8 mouse cellular contexts compared by ENCODE assay signal in genomic region chr10:85046585-85046984, GRCm38 (mm10). TPM values are rescaled to one million over a fixed set of nuclear protein-coding genes. Genes with fewer than 3 reads are reported as not detected.
DNase-seq lines count a peak whose midpoint lies in the region; ATAC-seq and TF ChIP-seq lines count a peak whose summit lies in the region.

No protein-coding gene starts in this region.

- no peak overlapping the region for H3K9ac ChIP-seq in embryonic facial prominence, embryonic 11.5 days (replicated peaks; ENCODE audit: low read length)
- no peak overlapping the region for H3K9ac ChIP-seq in liver, embryonic 14.5 days (replicated peaks)
- H3K9ac ChIP-seq in liver, embryonic 11.5 days (ENCODE audit: low read depth, low read length), result no peak overlapping the region
- H3K9ac ChIP-seq in stomach, postnatal 0 days (ENCODE audit: low read length), result no peak overlapping the region

- no peaks in the 10 kb centered on the region for H3K36me3 ChIP-seq in embryonic facial prominence, embryonic 11.5 days (replicated peaks; ENCODE audit: control insufficient read depth, insufficient read depth, low read depth, low read length)
- no peaks in the 10 kb centered on the region for H3K36me3 ChIP-seq in embryonic facial prominence, embryonic 10.5 days (replicated peaks)
- H3K36me3 ChIP-seq in liver, embryonic 14.5 days (replicated peaks; ENCODE audit: control insufficient read depth, insufficient read depth, low read depth), result no peaks in the 10 kb centered on the region
- H3K36me3 ChIP-seq in liver, embryonic 11.5 days (ENCODE audit: control insufficient read depth, insufficient read depth, low read length), result no peaks in the 10 kb centered on the region
- no peaks in the 10 kb centered on the region for H3K36me3 ChIP-seq in stomach, postnatal 0 days (ENCODE audit: control insufficient read depth, insufficient read depth, low read length)

- WGBS in embryonic facial prominence, embryonic 11.5 days, result 32% methylated on average over 5 of the region's 5 CpGs
- WGBS in embryonic facial prominence, embryonic 10.5 days, result 38% methylated on average over 5 of the region's 5 CpGs
- WGBS in liver, embryonic 14.5 days (ENCODE audit: insufficient replicate concordance), result 26% methylated on average over 5 of the region's 5 CpGs
- WGBS in liver, embryonic 11.5 days, result 32% methylated on average over 5 of the region's 5 CpGs
- whole genome bisulfite sequencing in bone marrow, adult 2 months, result 32% methylated on average over 5 of the region's 5 CpGs
- 30% methylated on average over 5 of the region's 5 CpGs for WGBS in stomach, postnatal 0 days

- TF ChIP-seq CTCF in liver, embryonic 14.5 days (IDR thresholded peaks at IDR 0.05; ENCODE audit: low read depth), result peak; percentile 61
- peak; percentile 35; the same call in 1 of the 2 replicates for TF ChIP-seq CTCF in bone marrow, adult 2 months (IDR thresholded peaks at IDR 0.05; ENCODE audit: control insufficient read depth, insufficient read depth, low read length)
- TF ChIP-seq CTCF in stomach, postnatal 0 days (IDR thresholded peaks at IDR 0.05; ENCODE audit: low read depth), result peak; percentile 78

- no peak for ATAC-seq in embryonic facial prominence, embryonic 11.5 days (replicated peaks; ENCODE audit: insufficient number of reproducible peaks, low FRiP score, low TSS enrichment, low read depth)
- no peak for ATAC-seq in liver, embryonic 14.5 days (ENCODE audit: insufficient read depth)
- ATAC-seq in liver, embryonic 11.5 days (replicated peaks; ENCODE audit: low FRiP score), result no peak
- no peak for ATAC-seq in stomach, postnatal 0 days (ENCODE audit: low FRiP score, low TSS enrichment)

- DNase-seq in embryonic facial prominence, embryonic 11.5 days (ENCODE audit: low spot score), result peak; percentile 73
- DNase-seq in embryonic facial prominence, embryonic 10.5 days (ENCODE audit: low spot score), result no peak
- DNase-seq in liver, embryonic 14.5 days (ENCODE audit: low read depth in 3 of 3, low spot score in 3 of 3), result no peak
- DNase-seq in liver, embryonic 11.5 days (ENCODE audit: low spot score), result no peak
- DNase-seq in induced T-regulatory cell, adult 2 months (ENCODE audit: low read depth), result peak; percentile 74
- no peak for DNase-seq in stomach, postnatal 0 days (ENCODE audit: low spot score)
- no peak for DNase-seq in urinary bladder, postnatal 4 days (ENCODE audit: low spot score in 2 of 2)

- TF ChIP-seq POLR2A in bone marrow, adult 2 months (IDR thresholded peaks at IDR 0.05; ENCODE audit: borderline replicate concordance, control insufficient read depth, low read depth, low read length), result no peak

- TF ChIP-seq EP300 in liver, embryonic 14.5 days (IDR thresholded peaks at IDR 0.05; ENCODE audit: low read depth), result no peak
- no peak for TF ChIP-seq EP300 in stomach, postnatal 0 days (optimal IDR thresholded peaks at IDR 0.05)

- no peaks in the 10 kb centered on the region for H3K9me3 ChIP-seq in embryonic facial prominence, embryonic 11.5 days (replicated peaks; ENCODE audit: control insufficient read depth, low read length)
- no peaks in the 10 kb centered on the region for H3K9me3 ChIP-seq in embryonic facial prominence, embryonic 10.5 days
- no peaks in the 10 kb centered on the region for H3K9me3 ChIP-seq in liver, embryonic 14.5 days (ENCODE audit: control insufficient read depth, low read length)
- no peaks in the 10 kb centered on the region for H3K9me3 ChIP-seq in liver, embryonic 11.5 days (ENCODE audit: control insufficient read depth, low read length)
- no peaks in the 10 kb centered on the region for H3K9me3 ChIP-seq in stomach, postnatal 0 days (ENCODE audit: control insufficient read depth, low read length)

- H3K4me1 ChIP-seq in embryonic facial prominence, embryonic 11.5 days (ENCODE audit: control insufficient read depth, insufficient read depth, low read length), result no peaks in the 10 kb centered on the region; the same call in 1 of the 2 replicates
- H3K4me1 ChIP-seq in embryonic facial prominence, embryonic 10.5 days, result peaks cover 11% of the 10 kb centered on the region
- H3K4me1 ChIP-seq in liver, embryonic 14.5 days (replicated peaks; ENCODE audit: control insufficient read depth in 2 of 2, insufficient read depth in 2 of 2, low read length in 1 of 2), result peaks cover 0 to 2% of the 10 kb centered on the region in 2 experiments; a peak in 1 of 4 replicates
- H3K4me1 ChIP-seq in liver, embryonic 11.5 days (replicated peaks; ENCODE audit: control insufficient read depth, insufficient read depth, low read length), result 0 out of 2 replicates have a peak, but pooled peaks cover 2% of the 10 kb centered on the region
- H3K4me1 ChIP-seq in bone marrow, adult 2 months (ENCODE audit: control insufficient read depth, insufficient read depth, low read length), result no peaks in the 10 kb centered on the region
- no peaks in the 10 kb centered on the region for H3K4me1 ChIP-seq in stomach, postnatal 0 days (replicated peaks; ENCODE audit: control insufficient read depth, insufficient read depth)

- no peaks in the 10 kb centered on the region for H3K27me3 ChIP-seq in embryonic facial prominence, embryonic 11.5 days (ENCODE audit: control insufficient read depth, insufficient read depth, low read length)
- H3K27me3 ChIP-seq in embryonic facial prominence, embryonic 10.5 days (replicated peaks; ENCODE audit: low read depth, poor library complexity, severe bottlenecking), result peaks cover 26% of the 10 kb centered on the region; the same call in 1 of the 2 replicates
- H3K27me3 ChIP-seq in liver, embryonic 14.5 days (ENCODE audit: control insufficient read depth, insufficient read depth, low read length), result no peaks in the 10 kb centered on the region
- H3K27me3 ChIP-seq in liver, embryonic 11.5 days (replicated peaks; ENCODE audit: control insufficient read depth, insufficient read depth, low read length), result no peaks in the 10 kb centered on the region
- no peaks in the 10 kb centered on the region for H3K27me3 ChIP-seq in stomach, postnatal 0 days (ENCODE audit: control insufficient read depth, insufficient read depth, low read length)

- H3K4me2 ChIP-seq in embryonic facial prominence, embryonic 11.5 days (ENCODE audit: low read depth, low read length), result no peak overlapping the region
- no peak overlapping the region for H3K4me2 ChIP-seq in liver, embryonic 14.5 days (ENCODE audit: low read depth)
- no peak overlapping the region for H3K4me2 ChIP-seq in liver, embryonic 11.5 days
- no peak overlapping the region for H3K4me2 ChIP-seq in stomach, postnatal 0 days (replicated peaks; ENCODE audit: low read depth)

- H3K27ac ChIP-seq in embryonic facial prominence, embryonic 11.5 days (replicated peaks; ENCODE audit: low read depth, low read length), result no peak overlapping the region
- no peak overlapping the region for H3K27ac ChIP-seq in embryonic facial prominence, embryonic 10.5 days (replicated peaks)
- no peak overlapping the region for H3K27ac ChIP-seq in liver, embryonic 14.5 days
- H3K27ac ChIP-seq in liver, embryonic 11.5 days (ENCODE audit: low read depth, low read length), result no peak overlapping the region
- H3K27ac ChIP-seq in bone marrow, adult 2 months (ENCODE audit: control insufficient read depth, insufficient read depth, low read depth, low read length, poor library complexity), result no peak overlapping the region
- H3K27ac ChIP-seq in stomach, postnatal 0 days (replicated peaks), result no peak overlapping the region

- no peak overlapping the region for H3K4me3 ChIP-seq in embryonic facial prominence, embryonic 11.5 days (ENCODE audit: low read depth, low read length)
- no peak overlapping the region for H3K4me3 ChIP-seq in embryonic facial prominence, embryonic 10.5 days
- H3K4me3 ChIP-seq in liver, embryonic 14.5 days (ENCODE audit: insufficient read depth in 1 of 2, low read depth in 2 of 2, low read length in 2 of 2), result no peak overlapping the region
- H3K4me3 ChIP-seq in liver, embryonic 11.5 days (ENCODE audit: low read depth, low read length), result no peak overlapping the region
- no peak overlapping the region for H3K4me3 ChIP-seq in bone marrow, adult 2 months (replicated peaks; ENCODE audit: control insufficient read depth, low read depth, low read length)
- no peak overlapping the region for H3K4me3 ChIP-seq in stomach, postnatal 0 days (ENCODE audit: low read depth, low read length)

RNA-seq across cellular contexts. Expression of gene Fhl4, which starts 55.7 kb away (rescaled TPM):
- 1.1 and 1.2 TPM in 2 replicates for polyA plus RNA-seq in embryonic facial prominence, embryonic 11.5 days (2014; fragmentation: Nextera tagmentation; extraction: Ambion mirVana)
- polyA plus RNA-seq in embryonic facial prominence, embryonic 10.5 days (2016; fragmentation: Nextera tagmentation; extraction: Ambion mirVana), result 0.70 and 0.96 TPM in 2 replicates
- polyA plus RNA-seq in liver, embryonic 14.5 days (2012; rRNA removed), result 0.15 and 0.16 TPM in 2 replicates
- polyA plus RNA-seq in liver, embryonic 14.5 days (2014; fragmentation: Nextera tagmentation; extraction: Ambion mirVana), result 0.34 and 0.43 TPM in 2 replicates
- 0.44 and 1.3 TPM in 2 replicates for polyA plus RNA-seq in liver, embryonic 11.5 days (2014; fragmentation: Nextera tagmentation; extraction: Ambion mirVana)
- polyA plus RNA-seq in bone marrow, adult 2 months (2011; ENCODE audit: insufficient read depth, insufficient read length, low replicate concordance, missing spikeins), result 0.45 TPM in 1 of 2 replicates, not detected in the other
- polyA plus RNA-seq in stomach, postnatal 0 days (2015; fragmentation: Nextera tagmentation; extraction: Ambion mirVana), result 0.46 and 0.50 TPM in 2 replicates

RNA-seq across cellular contexts. Expression of gene Tmem263, which starts 55.8 kb away (rescaled TPM):
- 75.0 and 81.6 TPM in 2 replicates for polyA plus RNA-seq in embryonic facial prominence, embryonic 11.5 days (2014; fragmentation: Nextera tagmentation; extraction: Ambion mirVana)
- polyA plus RNA-seq in embryonic facial prominence, embryonic 10.5 days (2016; fragmentation: Nextera tagmentation; extraction: Ambion mirVana), result 54.0 and 60.2 TPM in 2 replicates
- 2.3 and 3.7 TPM in 2 replicates for polyA plus RNA-seq in liver, embryonic 14.5 days (2012; rRNA removed)
- 10.9 and 11.1 TPM in 2 replicates for polyA plus RNA-seq in liver, embryonic 14.5 days (2014; fragmentation: Nextera tagmentation; extraction: Ambion mirVana)
- polyA plus RNA-seq in liver, embryonic 11.5 days (2014; fragmentation: Nextera tagmentation; extraction: Ambion mirVana), result 45.5 and 45.8 TPM in 2 replicates
- 6.2 and 10.1 TPM in 2 replicates for polyA plus RNA-seq in bone marrow, adult 2 months (2011; ENCODE audit: insufficient read depth, insufficient read length, low replicate concordance, missing spikeins)
- 26.2 and 29.1 TPM in 2 replicates for polyA plus RNA-seq in stomach, postnatal 0 days (2015; fragmentation: Nextera tagmentation; extraction: Ambion mirVana)

Comparison
In these comparisons a context has a peak if more than half of its experiments do, and no peak if none do; other contexts are left out.
1. DNase-seq: peak in embryonic facial prominence, embryonic 11.5 days (single experiment) and induced T-regulatory cell, adult 2 months (single experiment); none in embryonic facial prominence, embryonic 10.5 days (single experiment), liver, embryonic 14.5 days (0 of 3), liver, embryonic 11.5 days (single experiment), stomach, postnatal 0 days (single experiment) and urinary bladder, postnatal 4 days (0 of 2).
2. Peak in every context shown above with its lines, with median percentiles within 50 percentile points of each other: CTCF ChIP-seq.